Mouse (Mus musculus) hematopoietic stem cell, adult 5-6 weeks (primary cell): ENCODE data around the gene Slc1a2. TPM values are rescaled to one million over a fixed set of nuclear protein-coding genes. Genes with fewer than 3 reads are reported as not detected.
A peak's percentile ranks its signal among the peaks of the same experiment; 100 is the strongest.

Experiments
- ATAC-seq, 2 experiments: fragments of 125-278 bp in 1 of 2; replicated peaks in 1 of 2; 2 replicates each; pipeline ENCODE4 v1.8.0; 2016 to 2017; ENCODE audit warnings: inconsistent platforms in 2 of 2, mild to moderate bottlenecking in 2 of 2, moderate number of reproducible peaks in 2 of 2, low read depth in 1 of 2, moderate TSS enrichment in 1 of 2; ENCODE audit not compliant: low FRiP score in 2 of 2, poor library complexity in 2 of 2, severe bottlenecking in 2 of 2, insufficient read depth in 1 of 2, low TSS enrichment in 1 of 2
- total RNA-seq: library from RNA; stranded (forward); fragments of 172-1452, 232-1000 nt; gene quantifications from 2 replicates; pipeline ENCODE4 v1.2.3, GENCODE M21; 2017

The Slc1a2 gene
- total RNA-seq, 1 experiment from 2014 or later = not detected

DNA sequence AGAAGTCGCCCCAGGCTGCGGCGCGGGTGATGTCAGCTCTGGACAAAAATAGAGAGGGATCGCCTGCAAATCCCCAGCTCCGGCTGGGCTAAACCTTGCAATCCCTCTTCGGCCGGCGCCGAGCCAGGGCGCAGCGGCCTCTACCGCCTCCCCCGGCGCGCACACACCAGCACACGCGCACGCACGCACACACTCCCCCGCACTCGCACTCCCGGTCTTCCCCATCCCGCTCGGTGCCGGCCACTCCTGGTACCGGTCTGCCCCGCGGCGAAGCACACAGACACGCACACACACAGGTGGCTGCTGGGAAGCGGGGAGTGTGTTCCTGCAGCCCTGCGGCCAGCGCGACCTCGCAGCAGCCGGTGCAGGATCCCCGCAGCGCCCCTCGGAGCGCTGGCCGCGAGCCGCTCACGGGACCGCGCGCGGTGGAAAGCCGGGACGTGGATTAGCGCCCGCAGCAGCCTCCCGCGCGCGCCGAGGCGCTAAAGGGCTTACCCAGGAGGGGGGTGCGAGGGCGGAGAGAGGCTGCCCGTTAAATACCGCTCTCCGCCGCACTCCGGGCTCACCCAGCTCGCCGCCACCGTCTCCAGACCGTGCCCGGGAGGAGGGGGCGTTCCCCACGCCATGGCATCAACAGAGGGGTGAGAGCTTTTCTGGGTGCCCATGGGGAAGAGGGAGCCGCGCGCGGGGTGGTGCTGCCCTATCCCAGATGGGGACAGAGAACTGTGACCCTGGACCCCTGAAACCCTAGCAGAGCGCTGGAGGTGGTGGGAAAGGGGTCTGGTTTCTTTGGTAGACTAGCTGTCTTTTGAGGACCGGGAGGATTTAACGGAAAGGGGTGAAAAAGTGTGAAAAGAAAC lies 432 bp downstream of the Slc1a2 start:
- peak; percentile 42 to 46; a peak in 2 of 4 replicates for ATAC-seq

DNA sequence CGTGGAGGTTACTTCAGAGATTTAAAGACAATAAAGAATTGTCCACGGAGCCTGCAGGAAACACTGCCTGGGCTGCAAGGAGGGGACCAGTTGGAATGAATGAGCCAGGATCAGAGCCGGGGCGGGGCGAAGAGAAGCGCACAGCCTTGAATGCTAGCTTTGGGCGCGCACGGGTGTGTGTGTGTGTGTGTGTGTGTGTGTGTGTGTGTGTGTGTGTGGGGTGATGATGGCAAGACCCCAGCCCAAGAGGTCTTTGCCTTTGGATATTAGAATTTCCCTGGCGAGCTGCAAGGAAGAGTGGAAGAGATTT lies 1.0 kb downstream of the Slc1a2 start:
- no peak for ATAC-seq

DNA sequence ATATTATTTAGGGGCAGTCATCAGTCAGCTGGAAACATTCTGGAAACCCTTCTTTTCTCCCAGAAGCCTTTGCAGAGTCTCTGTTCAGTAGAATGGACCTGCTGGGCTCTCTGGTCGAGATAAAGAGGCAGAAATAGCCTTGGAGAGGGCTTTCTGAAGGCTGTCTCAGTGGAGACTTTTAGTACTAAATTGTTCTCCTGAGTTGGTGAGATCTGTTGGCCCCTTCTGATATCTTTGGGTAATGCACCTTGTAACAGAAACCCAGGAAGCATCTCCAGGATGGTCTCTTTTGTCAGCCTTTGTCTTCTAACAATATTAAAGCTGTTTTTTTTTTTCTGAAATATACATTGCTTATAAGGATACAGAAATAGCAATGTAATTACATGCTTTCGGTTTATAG lies 2.6 kb downstream of the Slc1a2 start:
- no peak for ATAC-seq

DNA sequence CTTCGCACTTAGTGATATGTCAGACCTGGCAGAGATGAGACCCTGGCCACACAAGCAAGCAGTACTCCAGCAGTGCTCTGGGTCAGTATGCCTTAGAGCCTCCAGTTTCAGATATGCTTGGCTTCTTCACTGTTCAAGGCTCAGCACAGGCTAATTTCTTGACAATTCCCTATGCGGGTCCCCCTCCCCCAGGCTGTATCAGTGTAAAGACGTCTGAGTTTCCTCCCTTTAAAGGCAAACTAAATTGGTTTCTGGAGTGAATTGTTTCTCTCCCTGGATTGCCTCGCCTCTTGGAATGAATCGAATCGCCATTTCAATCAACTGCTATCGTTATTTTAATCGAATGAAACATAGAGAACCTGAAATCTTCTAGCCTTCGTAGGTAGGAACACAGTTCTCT lies 4.5 kb downstream of the Slc1a2 start:
- no peak for ATAC-seq

DNA sequence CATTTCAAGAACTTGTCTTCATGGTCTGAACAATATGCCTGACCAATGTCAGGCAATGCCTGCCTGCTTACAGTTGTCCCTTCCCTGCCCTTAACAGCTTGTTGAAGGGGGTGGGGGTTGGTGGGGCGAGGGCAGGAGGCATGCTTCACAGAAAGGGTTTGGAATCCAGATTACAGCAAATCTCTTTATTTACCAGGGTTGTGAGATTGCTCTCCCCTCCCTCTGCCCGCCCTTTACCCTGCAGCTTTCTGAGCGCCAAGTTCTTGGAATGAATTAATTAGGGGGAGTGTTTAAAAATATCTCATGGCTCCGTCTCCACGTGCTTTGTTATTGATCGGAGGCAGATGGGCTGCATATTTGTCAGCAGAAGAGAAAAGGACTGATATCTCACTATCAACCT lies 4.9 kb downstream of the Slc1a2 start:
- ATAC-seq = no peak

DNA sequence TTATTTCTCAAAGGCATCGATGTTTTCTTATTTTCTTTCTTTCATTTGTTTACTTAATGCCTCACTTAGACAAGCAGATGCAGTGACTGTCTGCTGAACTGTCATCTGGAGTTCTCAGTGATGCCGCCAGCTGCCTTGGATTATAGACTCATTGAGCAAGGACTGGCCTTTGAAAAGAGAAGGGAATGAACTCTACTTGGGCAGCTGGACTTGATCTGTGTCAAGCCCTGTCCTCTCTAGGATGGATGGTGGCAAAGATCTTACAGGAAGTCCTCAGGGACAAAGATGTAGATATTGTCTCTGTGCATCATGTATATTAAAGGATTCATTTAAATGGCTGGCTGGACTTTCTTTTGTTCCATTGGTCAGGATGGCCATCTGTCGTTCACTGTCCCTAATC lies 5.4 kb downstream of the Slc1a2 start:
- ATAC-seq = no peak

DNA sequence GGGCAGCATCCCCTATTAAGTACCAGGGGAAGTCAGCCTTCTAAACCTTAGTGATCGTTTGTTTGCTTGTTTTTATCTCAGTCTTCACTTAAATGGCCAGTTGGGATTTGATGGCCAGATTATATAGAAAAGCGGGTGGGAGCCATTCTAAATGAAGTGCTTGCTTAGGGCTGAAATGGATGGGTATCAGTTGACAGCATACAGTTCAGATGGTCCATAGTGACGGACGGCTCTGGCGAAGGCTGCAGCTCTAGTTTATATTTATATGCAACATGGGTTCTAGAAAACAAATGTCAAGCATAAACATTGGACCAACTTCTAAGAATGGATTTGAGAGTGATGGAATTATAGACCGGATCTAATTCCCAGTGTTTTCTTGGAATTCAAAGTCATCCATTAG lies 9.5 kb downstream of the Slc1a2 start:
- no peak for ATAC-seq

DNA sequence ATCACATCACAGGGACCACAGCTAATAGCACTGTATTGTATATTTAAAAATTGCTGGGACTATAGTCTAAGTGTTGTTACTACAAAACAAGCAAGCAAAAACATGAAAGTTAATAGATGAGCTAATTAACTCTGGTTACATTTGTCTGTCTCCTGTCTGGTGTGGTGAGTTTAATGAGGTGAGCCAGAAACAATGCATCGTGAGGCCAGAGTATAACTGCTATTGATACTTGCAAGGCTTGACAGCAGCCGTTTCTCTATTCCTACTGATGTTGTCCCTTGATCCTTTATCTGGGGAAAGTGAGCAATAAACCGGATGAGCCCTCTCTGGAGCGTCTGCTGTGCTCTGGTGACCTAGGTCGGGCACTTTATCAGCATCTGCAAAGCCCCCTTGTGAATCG lies 11.1 kb downstream of the Slc1a2 start:
- ATAC-seq = no peak

DNA sequence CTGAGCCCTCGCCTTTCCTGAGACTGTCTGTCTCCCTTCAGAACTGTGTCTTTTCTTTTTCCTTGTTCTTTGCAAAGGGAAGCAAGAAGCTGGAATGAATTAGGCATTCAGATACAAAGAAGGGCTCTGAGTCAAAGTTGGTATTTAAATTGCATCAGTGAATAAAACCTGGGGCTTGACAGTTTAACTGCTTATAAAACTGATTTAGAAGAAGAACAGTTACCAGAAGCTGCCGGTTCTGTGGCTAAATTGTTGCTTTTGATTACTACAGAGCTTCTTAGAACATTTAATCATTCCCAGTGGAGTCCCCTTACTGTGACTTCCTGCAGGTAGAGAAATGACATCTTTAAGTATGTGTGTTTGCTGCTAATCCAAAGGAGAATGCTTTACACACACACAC lies 16.1 kb downstream of the Slc1a2 start:
- ATAC-seq = no peak

DNA sequence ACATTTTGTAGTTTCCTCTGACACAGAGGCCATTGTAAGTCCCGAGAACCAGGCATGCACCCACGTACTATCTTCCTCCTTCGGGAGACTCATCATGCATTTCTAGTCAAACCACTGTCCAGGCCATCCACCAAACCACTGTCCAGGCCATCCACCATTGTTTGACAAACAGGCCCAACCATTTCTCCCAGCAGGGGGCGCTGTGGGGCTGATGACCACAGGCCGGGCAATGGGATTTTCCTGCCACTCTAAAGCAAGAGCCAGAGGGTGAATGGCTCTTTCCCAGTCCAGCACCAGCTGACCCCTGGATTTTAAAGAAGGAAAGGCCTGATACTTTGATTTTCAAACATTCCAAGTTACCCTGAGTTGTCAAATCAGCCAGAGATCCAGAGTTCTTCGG lies 16.8 kb downstream of the Slc1a2 start:
- peak in 1 of 2 experiments; percentile 60; a peak in 2 of 4 replicates for ATAC-seq

DNA sequence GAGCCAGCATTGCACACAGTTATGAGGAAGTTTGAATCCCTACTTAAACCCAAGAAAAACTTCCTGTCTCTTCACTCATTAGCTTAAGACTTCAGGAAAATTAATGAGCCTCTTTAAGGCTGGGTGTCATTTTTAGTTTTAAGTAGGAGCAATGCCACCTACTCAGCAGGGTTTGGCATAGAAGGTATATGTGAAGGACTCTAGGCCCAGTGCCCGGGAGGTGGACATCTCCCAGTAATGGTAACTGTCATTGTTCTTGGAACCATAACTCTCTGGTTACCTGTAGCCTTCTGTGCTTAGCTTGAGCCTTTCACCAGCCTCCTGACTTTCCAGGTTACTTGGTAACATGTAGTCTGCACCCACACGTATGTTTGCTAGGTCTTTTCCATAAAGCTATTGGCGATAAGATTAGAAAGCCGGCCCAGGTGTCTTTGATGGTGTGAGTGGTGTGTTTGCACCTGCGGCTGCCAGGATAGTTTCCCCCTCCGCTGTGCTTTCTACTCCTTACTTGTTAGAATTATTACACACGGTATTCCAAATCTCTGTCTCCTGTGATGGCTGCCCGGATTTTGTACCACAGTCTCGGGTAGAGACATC lies 18.4 kb downstream of the Slc1a2 start:
- ATAC-seq = no peak

DNA sequence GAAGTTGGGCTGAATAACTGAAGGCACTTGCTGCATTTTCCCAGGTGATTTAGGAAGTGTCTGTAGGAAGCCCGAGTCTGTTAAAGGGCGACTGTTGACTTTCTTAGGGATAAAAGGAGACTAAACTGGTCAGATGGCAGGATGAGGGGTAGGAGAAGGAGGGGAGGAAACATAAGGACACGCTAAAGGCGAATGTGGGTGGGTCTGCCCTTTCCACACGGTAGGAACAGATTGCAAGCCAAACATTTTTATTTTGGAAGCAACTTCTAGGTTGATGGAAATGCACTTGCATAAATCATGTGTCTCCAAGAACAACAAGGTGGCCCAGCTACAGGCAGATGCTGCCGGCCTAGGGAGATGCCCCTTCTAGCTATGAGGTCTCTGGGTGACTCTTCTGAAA lies 18.9 kb downstream of the Slc1a2 start:
- ATAC-seq = no peak

DNA sequence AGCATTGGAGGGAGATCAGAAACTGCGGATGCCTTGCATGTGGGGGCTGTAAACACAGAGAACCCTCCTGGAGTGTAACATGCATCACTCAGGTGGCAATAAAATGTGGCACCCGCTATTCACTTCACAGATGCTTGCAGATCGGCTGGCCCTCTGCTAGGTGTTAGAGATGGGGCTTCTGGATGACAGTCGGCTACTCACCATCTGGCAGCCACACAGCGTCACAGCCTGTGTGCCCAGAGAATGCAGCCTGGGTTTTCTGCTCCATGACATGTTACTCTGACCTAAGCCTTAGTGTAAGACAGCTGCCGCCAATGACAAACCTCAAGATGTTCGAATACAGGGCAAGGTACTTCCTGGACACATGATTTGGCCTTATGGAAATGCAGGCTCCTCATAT lies 22.9 kb downstream of the Slc1a2 start:
- no peak for ATAC-seq

DNA sequence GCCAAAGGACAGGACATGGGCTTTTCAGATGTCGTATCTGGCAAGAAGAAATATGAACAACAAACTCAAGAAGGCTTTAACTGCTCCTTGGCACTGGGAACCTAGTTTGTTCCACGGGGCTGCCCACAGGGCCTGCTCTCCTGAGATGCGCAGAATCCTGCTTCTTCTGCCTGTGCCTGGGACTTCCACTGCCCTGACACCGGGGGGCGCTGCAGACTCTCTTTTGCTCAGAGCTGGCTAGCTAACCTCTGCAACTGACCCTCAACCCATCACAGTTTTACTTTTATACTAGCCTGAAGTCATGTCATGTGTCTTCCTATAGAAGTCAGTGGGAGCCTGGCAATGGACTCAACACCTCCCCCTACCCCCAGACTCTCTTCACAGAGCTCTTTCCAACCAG lies 23.7 kb downstream of the Slc1a2 start:
- ATAC-seq = peak; percentile 54 to 72

DNA sequence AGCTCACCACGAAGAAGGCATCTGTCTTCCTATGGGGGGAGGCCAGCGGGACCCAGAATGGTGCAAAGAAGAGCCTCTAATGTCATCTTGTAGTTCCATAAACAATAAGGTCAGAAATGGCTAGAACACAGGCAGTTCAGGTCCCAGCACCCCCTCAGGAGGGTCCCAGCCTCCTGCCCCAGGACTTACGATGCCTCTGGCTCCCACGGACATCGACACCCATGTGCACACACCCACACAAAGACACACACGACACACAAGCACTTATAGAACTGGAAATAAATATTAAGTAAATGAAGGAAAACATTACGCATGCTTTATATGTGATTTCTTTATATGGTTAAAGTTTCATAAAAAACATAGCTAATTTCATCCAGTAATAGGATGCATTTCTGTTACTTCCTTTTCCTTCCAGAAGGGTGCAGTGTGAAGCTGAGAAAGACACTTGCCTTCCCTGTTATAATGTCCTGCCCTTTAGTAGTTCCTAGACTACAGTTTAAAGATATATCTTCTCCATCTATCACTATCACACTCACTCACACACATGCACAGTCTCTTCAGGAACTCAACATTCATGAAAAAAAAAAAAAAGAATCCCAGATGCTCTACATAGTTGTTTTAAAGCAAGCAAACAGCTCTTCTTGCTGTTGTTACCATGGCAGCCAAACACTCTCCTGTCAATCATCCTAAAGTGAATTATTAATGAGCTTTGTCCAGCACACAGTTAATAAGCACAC lies 27.1 kb downstream of the Slc1a2 start:
- no peak for ATAC-seq

DNA sequence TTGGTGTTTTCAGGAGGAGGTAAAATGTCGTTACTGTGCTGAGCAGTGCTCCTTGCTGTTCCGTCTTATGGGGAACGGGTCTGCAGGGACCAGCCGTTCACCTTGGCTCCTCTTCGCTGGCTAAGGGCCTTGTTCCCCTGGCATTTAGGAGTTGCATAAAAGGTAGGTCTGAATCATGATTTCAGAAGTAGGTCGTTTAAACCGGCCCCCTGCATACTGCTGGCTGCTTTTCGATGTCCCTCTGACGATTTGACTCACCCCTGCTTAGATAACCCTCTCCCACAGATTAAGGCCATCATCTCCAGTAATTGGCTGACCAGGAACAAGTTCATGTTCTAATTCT lies 27.6 kb downstream of the Slc1a2 start:
- ATAC-seq = no peak

DNA sequence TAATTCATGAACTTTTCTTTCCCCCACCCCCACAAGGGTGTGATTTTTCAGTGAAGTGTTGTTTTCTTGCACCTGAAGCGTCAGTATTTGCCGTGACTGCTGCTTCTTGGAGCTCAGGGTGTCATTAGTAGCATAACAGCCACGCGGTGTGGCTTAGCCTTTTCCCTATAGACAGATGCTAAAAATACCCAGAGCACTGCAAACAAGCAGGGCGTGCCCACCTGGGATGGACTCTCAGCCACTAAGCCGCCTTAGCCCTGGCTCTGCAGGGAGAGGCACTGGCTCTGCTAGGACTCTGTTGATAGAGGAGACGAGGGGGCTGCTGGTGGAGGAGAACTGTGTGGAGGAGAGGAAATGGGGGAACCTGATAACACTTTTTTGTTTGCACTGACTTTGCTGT lies 35.1 kb downstream of the Slc1a2 start:
- no peak for ATAC-seq

DNA sequence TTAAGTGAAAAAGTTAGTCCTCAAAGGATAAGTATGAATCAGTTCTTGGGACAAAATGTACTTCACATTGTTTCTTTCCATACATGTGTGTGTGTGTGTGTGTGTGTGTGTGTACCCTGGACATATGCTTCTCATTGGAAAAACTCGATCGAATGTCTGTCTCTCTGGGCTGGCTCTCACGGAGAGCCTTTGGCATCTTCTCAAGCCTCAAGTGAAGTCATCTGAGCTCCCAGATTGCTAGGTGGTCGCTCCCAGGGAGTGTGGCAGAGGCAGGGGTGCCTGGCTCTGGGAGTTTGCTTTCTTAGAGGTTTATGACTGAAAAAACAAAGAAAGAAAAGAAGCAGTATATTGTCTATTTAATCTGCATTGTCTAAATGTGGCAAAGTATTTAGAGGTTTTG lies 36.3 kb downstream of the Slc1a2 start:
- ATAC-seq = no peak

DNA sequence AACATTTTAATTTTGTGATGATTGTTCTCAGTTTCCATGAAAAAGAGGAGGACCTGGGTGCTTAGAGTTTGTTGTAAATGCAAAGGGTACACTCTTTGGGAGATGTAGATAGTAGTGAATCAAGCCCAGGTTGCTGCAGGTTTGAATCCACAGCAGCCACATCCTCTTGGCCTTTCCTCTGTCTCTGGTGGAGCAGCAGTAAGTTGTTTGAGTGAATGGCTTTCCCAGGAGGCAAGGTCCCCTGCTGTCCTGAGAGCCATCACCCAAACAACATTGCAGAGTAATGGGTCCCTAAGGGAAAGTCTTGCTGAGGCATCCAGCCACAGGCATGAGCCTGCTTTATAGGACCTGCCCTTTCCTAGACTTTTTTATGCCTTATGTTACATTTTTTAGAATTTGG lies 37.1 kb downstream of the Slc1a2 start:
- no peak for ATAC-seq
